Mouse (Mus musculus) urinary bladder, postnatal 0 days (tissue): ENCODE data around the gene Xiap. TPM values are rescaled to one million over a fixed set of nuclear protein-coding genes. Genes with fewer than 3 reads are reported as not detected.

Source experiments
- polyA plus RNA-seq: library from polyadenylated mRNA; unstranded; fragments of >200 nt; fragmentation: Nextera tagmentation; extraction: Ambion mirVana; gene quantifications from 2 replicates; pipeline ENCODE4 v1.2.1, GENCODE M21; 2015

Gene Xiap
- polyA plus RNA-seq: 9.0 and 9.9 TPM in 2 replicates

GRCm38 (mm10) chrX:42059282-42060068 lies at the start of gene Xiap:
Xiap (plus strand) TSS chrX:42059679.

GRCm38 (mm10) chrX:42148788-42149556 lies 89.5 kb downstream of the Xiap start, which contains the start of gene Stag2:
Stag2 (plus strand) TSS chrX:42149317.

Other genes with a start within 250 kb of the Xiap start
- 50.2 and 56.8 TPM in 2 replicates for gene Thoc2, start 139.0 kb upstream of the Xiap start, polyA plus RNA-seq
- 17.1 and 22.6 TPM in 2 replicates for gene Stag2, start 89.6 kb downstream of the Xiap start, polyA plus RNA-seq